Mouse (Mus musculus) ES-CJ7 (cell line): ENCODE results near the gene Sh3rf1.
"Not testable (repeated sequence)": the region's sequence is repeated elsewhere in the genome, so short reads cannot be mapped to it uniquely, and the experiment has no call there.

ENCODE experiments used
- DNase-seq: peaks from one replicate; pipeline ENCODE4 v3.0.0; 2011; ENCODE audit warnings: low read depth, low spot score

Sh3rf1 gene

GRCm38 (mm10) chr8:61362301-61362913, 138.7 kb downstream of the Sh3rf1 start:
- DNase-seq: no peak

GRCm38 (mm10) chr8:61373303-61373702, 149.6 kb downstream of the Sh3rf1 start:
- no peak for DNase-seq

- DNase-seq: no peak
Observed at GRCm38 (mm10) chr8:61374059-61374755, 150.5 kb downstream of the Sh3rf1 start.

DNA sequence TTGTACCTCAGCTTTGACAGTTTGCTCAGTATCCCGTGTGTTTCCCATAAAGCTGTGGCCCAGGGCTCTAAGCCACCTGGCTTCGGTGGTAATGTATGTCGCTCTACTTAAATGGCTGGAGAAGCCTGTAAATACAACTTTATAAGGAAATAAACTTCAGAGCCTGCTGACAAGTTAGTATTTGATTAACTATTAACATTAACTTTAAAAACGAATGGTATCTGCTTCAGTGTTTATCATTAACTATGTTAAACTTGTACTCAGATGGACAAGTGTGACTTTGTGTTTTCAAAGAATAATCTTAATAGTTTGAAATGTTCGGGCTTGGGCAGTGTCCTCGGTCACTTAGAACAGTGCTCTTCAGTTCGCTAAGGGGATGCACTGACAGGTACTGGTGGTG, 151.5 kb downstream of the Sh3rf1 start:
- DNase-seq: no peak

GRCm38 (mm10) chr8:61378847-61379698, 155.4 kb downstream of the Sh3rf1 start:
- no peak for DNase-seq

DNA sequence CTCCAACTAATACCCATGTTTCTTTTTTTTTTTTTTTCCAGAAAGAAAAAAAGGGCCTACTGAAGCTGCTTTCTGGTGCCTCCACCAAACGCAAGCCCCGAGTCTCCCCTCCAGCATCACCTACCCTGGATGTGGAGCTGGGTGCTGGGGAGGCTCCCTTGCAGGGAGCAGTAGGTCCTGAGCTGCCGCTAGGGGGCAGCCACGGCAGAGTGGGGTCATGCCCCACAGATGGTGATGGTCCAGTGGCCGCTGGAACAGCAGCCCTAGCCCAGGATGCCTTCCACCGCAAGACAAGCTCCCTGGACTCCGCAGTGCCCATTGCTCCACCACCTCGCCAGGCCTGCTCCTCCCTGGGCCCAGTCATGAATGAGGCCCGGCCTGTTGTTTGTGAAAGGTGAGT, 160.9 kb downstream of the Sh3rf1 start:
- peak; percentile 34 for DNase-seq

DNA sequence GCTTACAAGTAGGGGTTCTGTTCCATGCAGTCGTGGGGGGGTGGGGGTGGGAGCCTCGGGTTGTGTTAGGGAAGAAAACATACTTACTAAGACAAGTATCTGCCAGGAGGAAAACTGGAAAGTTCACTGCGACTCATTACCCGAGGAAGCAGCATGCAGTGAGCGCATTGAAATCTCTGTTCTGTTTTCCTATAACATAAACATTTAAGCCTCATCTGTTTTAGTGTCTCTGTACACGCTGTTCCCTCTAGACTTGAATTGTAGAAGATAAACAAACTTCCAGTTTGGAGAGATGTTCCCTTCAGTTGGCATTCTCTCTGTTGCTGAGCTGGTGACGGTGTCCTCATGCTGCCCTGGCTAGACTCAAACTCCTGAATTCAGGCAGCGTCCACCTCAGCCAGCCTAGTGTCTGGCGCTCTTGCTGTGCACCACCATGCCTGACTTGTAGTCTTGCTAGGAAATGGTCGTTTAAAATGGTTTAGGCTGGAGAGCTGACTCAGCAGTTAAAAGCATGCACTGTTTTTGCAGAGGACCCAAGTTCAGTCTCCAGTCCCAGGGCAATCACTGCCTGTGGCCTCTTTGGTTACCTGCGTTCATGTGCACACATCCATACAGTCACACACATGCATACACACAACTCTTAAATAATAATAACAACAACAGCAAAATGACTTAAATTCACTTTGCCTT, 162.0 kb downstream of the Sh3rf1 start:
- DNase-seq: no peak

GRCm38 (mm10) chr8:61386645-61387044, 163.0 kb downstream of the Sh3rf1 start:
- DNase-seq: no peak

- DNase-seq: no peak
Observed at GRCm38 (mm10) chr8:61387501-61387963, 163.9 kb downstream of the Sh3rf1 start.

DNA sequence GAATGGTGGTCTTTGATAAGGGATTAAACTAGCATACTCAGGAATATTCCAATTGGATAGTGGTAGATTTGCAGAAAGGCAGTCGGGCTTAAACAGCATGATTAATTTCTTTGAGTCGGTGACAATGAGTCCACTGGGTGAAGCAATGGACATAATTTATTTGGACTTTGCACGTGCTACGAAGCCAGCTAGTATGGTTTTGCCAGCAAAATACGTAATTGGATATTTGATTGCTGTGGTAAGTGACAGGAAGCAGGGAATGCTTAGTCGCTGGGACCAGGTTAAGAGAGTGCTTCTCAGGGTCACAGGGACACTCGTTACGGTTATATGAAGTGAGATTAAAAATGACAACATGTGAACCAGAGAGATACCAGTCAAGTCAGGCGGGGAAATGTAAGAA, 164.7 kb downstream of the Sh3rf1 start:
- no peak for DNase-seq

DNA sequence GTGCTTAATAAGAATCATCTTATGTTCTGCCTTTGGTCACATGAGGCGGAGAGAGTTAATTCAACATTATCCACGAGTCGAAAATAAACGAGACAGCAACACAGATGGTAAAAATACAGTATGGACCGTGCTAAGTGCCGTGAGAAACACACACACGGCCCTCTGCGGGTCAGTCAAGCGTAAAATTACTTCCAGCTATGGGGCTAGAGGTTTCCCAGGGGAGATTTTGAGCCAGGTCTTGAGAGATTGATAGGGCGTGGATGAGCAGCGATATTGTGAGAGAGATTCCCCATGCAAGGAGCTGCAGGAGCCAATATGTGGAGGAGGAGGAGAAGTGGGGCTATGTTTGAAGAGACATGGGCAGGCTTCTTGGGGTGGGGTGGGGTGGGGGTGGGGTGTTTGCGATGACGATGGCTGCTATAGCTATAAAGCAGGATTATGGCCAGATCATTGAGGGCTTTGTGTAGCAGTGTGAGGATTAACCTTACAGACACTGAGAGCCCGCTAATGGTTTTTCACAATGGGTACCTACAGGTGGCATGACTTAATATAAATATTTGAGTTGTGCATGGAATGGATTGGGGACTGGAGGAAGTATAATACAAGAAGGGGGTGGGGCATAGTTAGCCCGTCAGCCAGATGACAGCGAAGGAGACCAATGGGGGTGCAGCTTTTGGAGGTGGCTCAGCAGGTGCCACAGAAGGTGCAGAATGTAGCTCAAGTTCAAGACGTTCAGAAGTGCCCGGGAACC, 166.8 kb downstream of the Sh3rf1 start:
- no peak for DNase-seq

GRCm38 (mm10) chr8:61391058-61391434, 167.4 kb downstream of the Sh3rf1 start:
- no peak for DNase-seq

- DNase-seq: no peak
Observed at GRCm38 (mm10) chr8:61397139-61397538, 173.5 kb downstream of the Sh3rf1 start.

- DNase-seq: no peak
Observed at GRCm38 (mm10) chr8:61397755-61398154, 174.1 kb downstream of the Sh3rf1 start.

DNA sequence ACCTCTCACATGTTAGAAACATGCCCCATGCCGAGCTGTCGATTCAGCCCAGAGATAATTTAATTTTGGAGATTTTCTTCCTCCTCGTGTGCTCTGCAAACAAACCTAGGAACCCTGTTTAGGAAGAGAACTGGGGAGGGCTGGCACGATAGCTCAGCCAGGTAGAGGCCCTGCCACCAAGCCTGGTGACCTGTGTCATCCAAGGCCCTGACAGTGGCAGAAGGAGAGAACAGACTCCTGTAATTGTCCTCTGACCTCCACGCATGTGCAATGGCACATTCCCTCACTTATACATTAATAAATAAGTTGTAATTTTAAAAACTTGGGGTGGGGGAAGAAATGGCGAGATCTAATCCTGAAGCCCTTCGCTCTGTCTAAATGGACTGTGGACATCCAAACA, 179.2 kb downstream of the Sh3rf1 start:
- no peak for DNase-seq

- no peak for DNase-seq
Observed at GRCm38 (mm10) chr8:61403266-61404177, 179.8 kb downstream of the Sh3rf1 start.

DNA sequence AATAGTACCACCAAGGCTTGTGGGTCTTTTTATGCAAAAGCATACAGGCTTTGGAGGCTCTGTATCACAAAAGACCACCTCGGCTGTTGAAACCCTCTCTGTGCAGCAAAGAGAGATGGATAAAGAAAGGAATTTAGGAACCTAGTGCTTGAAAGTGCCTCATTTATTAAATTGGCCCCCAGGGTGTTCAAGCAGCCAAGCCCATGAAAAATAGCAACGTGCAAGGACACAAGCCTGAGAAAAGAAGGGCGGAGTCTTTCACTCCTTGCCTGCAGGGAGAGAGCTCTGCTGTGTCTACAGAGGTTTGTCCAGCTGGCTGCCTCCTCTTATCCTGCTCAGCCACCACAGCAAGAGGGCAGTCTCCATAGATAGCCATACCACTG, 180.5 kb downstream of the Sh3rf1 start:
- no peak for DNase-seq

DNA sequence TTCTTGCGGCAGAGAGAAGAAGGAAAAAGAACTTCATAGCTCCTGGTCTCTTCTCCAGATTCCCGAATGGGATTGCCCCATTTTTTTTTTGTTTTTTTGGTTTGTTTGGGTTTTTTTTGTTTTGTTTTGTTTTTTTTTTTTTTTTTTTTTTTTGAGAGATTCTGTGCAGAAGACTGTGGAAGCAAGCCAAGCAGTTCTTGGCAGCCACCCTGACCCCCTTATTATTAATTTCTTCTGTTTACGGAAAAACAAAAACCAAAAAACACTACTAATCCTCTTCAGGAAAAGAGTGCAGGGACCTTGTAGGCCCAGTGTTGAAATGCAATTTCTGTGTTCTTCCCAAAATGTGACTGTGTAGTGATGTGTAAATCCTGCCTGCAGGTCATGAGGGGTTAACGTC, 185.4 kb downstream of the Sh3rf1 start:
- no peak for DNase-seq

DNA sequence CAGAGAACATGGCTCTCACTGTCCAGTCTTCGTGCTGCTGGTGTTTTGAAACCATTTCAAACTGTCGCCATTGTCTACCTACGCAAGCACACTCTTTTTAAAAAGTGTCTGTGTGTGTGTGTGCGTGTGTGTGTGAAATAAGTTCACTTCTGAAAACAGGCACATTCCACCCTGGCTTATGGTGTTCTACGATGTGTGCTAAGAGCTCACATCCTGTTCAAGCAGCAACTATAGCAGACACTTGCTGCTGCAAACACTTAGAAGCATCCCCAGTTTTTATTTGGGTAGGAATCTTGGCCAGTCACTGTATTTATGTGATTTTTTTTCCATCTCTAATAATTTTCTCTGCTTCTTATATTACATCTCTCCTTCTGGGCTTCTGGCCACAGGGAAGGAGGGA, 186.0 kb downstream of the Sh3rf1 start:
- DNase-seq: not testable (repeated sequence)

DNA sequence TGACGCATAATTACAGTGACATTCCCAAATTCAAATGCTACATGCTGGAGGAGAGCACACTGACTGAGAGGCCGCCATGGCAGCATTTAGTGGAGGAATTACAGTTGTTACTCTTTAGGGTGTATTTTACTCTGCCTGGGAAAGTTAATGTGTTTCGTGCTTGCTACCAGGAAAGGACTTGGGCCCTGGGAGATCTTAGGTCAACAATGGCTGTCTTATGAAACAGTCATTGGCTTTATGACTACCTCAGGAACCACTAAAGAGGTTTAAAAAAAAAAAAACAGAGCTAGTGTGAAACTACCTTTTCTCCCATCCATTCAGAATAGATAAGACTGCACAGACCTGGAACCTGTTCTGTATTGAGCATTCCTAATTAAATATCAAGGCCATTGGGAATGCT, 195.8 kb downstream of the Sh3rf1 start:
- DNase-seq: no peak
